Mouse (Mus musculus): ENCODE measurements around the gene Unc45b. TPM values are rescaled to one million over a fixed set of nuclear protein-coding genes. Genes with fewer than 3 reads are reported as not detected.

Gene Unc45b
- polyA plus RNA-seq, 1 experiment from 2014 or later: 2.5 TPM

- Histone ChIP-seq H3K27ac (ENCODE audit: low read depth, low read length) (no peak overlapping the region), H3K9me3 (ENCODE audit: control insufficient read depth, low read length) (no peaks in the 10 kb centered on the region)
These were observed 38.7 kb downstream of the Unc45b start for GRCm38 (mm10) chr11:82949036-82949435.

GRCm38 (mm10) chr11:82950736-82951481 is 40.6 kb downstream of the Unc45b start, which contains the start of gene Slfn5:
Gene Slfn5 (plus strand): TSS chr11:82951349.
- peak within 1 kb of the TSS; percentile 31 for H3K4me2 ChIP-seq (replicated peaks; ENCODE audit: low read depth, low read length)
- H3K9me3 ChIP-seq (ENCODE audit: control insufficient read depth, low read length): no peaks in the 10 kb centered on the region
- WGBS: 7% methylated on average over 10 of the region's 10 CpGs
- H3K9ac ChIP-seq (ENCODE audit: low read depth, low read length): no peak within 1 kb of the TSS
- no peaks in the 10 kb centered on the region for H3K36me3 ChIP-seq (ENCODE audit: control insufficient read depth, insufficient read depth, low read length)
- peaks cover 21% of the 10 kb centered on the region for H3K27me3 ChIP-seq (ENCODE audit: control insufficient read depth, insufficient read depth, low read length)
- H3K27ac ChIP-seq (ENCODE audit: low read depth, low read length): no peak within 1 kb of the TSS; the same call in 1 of the 2 replicates
- H3K4me3 ChIP-seq (ENCODE audit: low read length): peak within 1 kb of the TSS; percentile 18
- H3K4me1 ChIP-seq (ENCODE audit: control insufficient read depth, insufficient read depth, low read length): no peaks in the 10 kb centered on the region
- ATAC-seq (ENCODE audit: low FRiP score, low TSS enrichment): peak; percentile 66

More at GRCm38 (mm10) chr11:82949036-82949435, 38.7 kb downstream of the Unc45b start:
- WGBS: 73% methylated on average over 9 of the region's 9 CpGs
- Histone ChIP-seq H3K9ac (ENCODE audit: low read depth, low read length) (no peak overlapping the region), H3K27me3 (ENCODE audit: control insufficient read depth, insufficient read depth, low read length) (peaks cover 21% of the 10 kb centered on the region), H3K4me1 (ENCODE audit: control insufficient read depth, insufficient read depth, low read length) (no peaks in the 10 kb centered on the region), H3K4me2 (replicated peaks; ENCODE audit: low read depth, low read length) (no peak overlapping the region), H3K36me3 (ENCODE audit: control insufficient read depth, insufficient read depth, low read length) (no peaks in the 10 kb centered on the region), H3K4me3 (ENCODE audit: low read length) (no peak overlapping the region)
- no peak for ATAC-seq (ENCODE audit: low FRiP score, low TSS enrichment)

DNA sequence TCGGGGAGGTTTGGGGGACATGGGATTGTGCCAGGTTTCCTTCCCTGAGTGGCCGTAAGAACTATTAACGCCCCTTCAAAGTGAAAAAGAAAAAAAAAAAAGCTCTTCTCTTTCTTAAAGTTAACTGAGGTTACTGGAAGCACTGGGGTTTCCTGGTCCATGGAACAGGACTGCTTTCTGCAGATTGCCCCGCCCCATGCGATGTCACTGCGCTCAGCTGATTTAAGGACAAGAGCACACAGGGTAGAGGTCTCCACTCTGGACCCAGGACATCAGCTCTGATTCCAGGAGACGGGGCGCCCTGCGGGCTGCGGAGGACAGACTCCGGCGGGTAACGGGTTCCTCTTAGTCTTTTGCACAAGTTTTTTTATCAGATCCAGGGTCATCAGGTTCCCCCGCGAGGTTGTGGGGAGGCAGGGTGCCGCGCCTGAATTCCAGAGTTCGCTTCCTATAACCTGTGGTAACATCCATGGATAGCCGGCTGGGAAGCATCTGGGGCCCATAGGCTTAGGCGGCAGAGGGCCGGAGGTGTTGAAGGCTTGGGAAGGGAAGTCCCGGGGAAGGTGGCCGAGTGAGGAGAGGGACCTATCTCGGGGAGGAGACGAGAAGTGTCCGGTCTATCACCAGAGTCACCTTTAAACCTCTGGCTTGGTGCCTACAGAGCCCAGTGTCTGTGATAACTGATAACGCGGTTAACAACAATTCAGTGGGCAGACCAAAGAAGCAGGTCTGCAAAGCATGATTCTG is 41.7 kb downstream of the Unc45b start:
- no peak overlapping the region for H3K9ac ChIP-seq (ENCODE audit: low read depth, low read length)
- H3K4me1 ChIP-seq (ENCODE audit: control insufficient read depth, insufficient read depth, low read length): no peaks in the 10 kb centered on the region
- H3K27ac ChIP-seq (ENCODE audit: low read depth, low read length): no peak overlapping the region
- H3K36me3 ChIP-seq (ENCODE audit: control insufficient read depth, insufficient read depth, low read length): no peaks in the 10 kb centered on the region
- H3K27me3 ChIP-seq (ENCODE audit: control insufficient read depth, insufficient read depth, low read length): peaks cover 21% of the 10 kb centered on the region
- WGBS: 5% methylated on average over 28 of the region's 28 CpGs
- no peaks in the 10 kb centered on the region for H3K9me3 ChIP-seq (ENCODE audit: control insufficient read depth, low read length)
- peak overlapping the region; percentile 31 for H3K4me2 ChIP-seq (replicated peaks; ENCODE audit: low read depth, low read length)
- ATAC-seq (ENCODE audit: low FRiP score, low TSS enrichment): peak; percentile 79; the same call in 1 of the 2 replicates
- H3K4me3 ChIP-seq (ENCODE audit: low read length): peak overlapping the region; percentile 18

DNA sequence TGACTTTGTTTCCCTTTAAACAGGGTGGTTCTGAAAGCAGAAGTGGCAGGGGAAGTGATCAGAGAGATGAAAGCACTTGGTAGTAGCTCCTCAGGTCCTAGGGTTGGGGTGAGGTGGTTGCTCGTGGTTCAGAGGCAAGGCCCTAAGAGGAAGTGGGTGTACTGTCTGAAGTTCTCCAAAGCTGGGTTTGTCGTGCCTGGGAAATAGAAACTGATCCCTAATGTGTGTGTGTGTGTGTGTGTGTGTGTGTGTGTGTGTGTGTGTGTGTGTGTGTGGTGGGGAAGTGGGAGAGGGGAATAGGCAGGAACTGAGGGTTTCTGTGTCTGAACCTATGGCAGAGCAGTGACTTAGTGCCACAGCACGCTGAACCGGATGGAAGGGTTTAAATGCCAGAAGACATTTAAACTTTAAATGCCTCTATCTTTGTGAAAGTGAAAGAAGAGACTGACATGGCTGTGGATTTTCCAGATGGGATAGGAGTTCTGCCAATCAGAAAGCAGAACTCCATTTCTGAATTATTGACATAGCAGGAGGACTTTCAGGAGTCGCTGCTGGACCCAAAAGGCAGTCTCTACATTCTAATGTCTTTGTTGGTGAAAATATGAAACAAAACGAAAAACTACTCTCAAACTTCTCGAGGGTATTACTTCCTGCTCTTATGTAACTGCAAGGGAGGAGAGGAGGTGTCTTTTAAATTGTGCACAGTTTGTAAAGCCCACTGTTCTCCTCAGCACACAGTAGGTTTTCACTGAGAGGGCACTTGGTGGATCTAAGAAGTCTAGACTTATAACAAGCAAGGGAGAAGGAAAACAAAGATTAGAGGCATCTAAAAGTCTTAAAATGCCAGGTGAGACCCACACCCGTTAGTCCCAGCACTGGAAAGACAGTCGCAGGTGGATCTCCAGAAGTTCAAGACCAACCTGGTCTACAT is 42.5 kb downstream of the Unc45b start:
- H3K4me2 ChIP-seq (replicated peaks; ENCODE audit: low read depth, low read length): peak overlapping the region; percentile 31; the same call in 1 of the 2 replicates
- no peaks in the 10 kb centered on the region for H3K9me3 ChIP-seq (ENCODE audit: control insufficient read depth, low read length)
- H3K36me3 ChIP-seq (ENCODE audit: control insufficient read depth, insufficient read depth, low read length): no peaks in the 10 kb centered on the region
- no peak overlapping the region for H3K27ac ChIP-seq (ENCODE audit: low read depth, low read length)
- no peak overlapping the region for H3K9ac ChIP-seq (ENCODE audit: low read depth, low read length)
- peaks cover 21% of the 10 kb centered on the region for H3K27me3 ChIP-seq (ENCODE audit: control insufficient read depth, insufficient read depth, low read length)
- peak overlapping the region; percentile 18; the same call in 1 of the 2 replicates for H3K4me3 ChIP-seq (ENCODE audit: low read length)
- no peaks in the 10 kb centered on the region for H3K4me1 ChIP-seq (ENCODE audit: control insufficient read depth, insufficient read depth, low read length)
- no peak for ATAC-seq (ENCODE audit: low FRiP score, low TSS enrichment)
- WGBS: 62% methylated on average over 9 of the region's 9 CpGs

DNA sequence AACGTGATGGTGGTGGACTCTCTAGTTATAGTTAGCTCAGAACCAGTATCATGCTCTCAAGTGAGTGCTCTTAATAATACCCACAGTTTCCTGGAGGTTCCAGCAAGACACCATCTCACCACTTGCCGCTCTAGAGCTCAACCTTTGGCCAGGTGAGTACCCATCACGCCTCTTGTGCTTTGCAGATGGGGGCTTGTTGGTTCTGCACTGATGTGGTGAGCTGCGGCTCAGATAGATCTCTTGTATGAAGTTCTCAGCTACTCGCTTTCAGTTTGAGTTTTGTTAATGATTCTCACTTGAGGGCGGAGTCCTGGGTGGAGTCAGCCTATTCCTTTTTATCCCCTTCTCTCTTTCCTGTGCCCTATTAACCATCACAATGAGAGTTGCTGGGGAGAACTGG is 44.3 kb downstream of the Unc45b start:
- Histone ChIP-seq H3K27me3 (ENCODE audit: control insufficient read depth, insufficient read depth, low read length) (peaks cover 21% of the 10 kb centered on the region), H3K4me1 (ENCODE audit: control insufficient read depth, insufficient read depth, low read length) (no peaks in the 10 kb centered on the region), H3K27ac (ENCODE audit: low read depth, low read length) (no peak overlapping the region), H3K4me2 (replicated peaks; ENCODE audit: low read depth, low read length) (no peak overlapping the region), H3K36me3 (ENCODE audit: control insufficient read depth, insufficient read depth, low read length) (no peaks in the 10 kb centered on the region), H3K4me3 (ENCODE audit: low read length) (no peak overlapping the region), H3K9ac (ENCODE audit: low read depth, low read length) (no peak overlapping the region), H3K9me3 (ENCODE audit: control insufficient read depth, low read length) (no peaks in the 10 kb centered on the region)
- 68% methylated on average over 6 of the region's 6 CpGs for WGBS
- ATAC-seq (ENCODE audit: low FRiP score, low TSS enrichment): no peak

DNA sequence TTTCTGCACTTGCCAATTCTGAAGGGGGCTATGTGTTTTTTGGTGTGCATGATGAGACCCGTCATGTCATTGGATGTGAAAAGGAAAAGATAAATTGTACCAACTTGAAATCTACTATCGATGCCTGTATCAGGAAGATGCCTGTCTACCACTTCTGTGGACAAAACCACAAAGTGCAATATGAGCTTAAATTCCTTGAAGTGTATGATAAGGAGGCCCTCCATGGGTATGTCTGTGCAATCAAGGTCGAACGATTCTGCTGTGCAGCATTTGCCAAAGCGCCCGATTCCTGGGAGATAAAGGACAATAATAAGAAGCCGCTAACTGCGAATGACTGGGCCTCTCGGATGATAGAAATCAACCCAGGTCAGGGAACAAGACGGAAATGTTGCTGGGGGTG is 46.6 kb downstream of the Unc45b start:
- no peak overlapping the region for H3K27ac ChIP-seq (ENCODE audit: low read depth, low read length)
- H3K4me3 ChIP-seq (ENCODE audit: low read length): no peak overlapping the region
- ATAC-seq (ENCODE audit: low FRiP score, low TSS enrichment): no peak
- H3K9me3 ChIP-seq (ENCODE audit: control insufficient read depth, low read length): no peaks in the 10 kb centered on the region
- H3K4me2 ChIP-seq (replicated peaks; ENCODE audit: low read depth, low read length): no peak overlapping the region
- peaks cover 17% of the 10 kb centered on the region; the same call in 1 of the 2 replicates for H3K27me3 ChIP-seq (ENCODE audit: control insufficient read depth, insufficient read depth, low read length)
- no peak overlapping the region for H3K9ac ChIP-seq (ENCODE audit: low read depth, low read length)
- H3K36me3 ChIP-seq (ENCODE audit: control insufficient read depth, insufficient read depth, low read length): no peaks in the 10 kb centered on the region
- no peaks in the 10 kb centered on the region for H3K4me1 ChIP-seq (ENCODE audit: control insufficient read depth, insufficient read depth, low read length)
- WGBS: 74% methylated on average over 10 of the region's 10 CpGs

- H3K9ac ChIP-seq (ENCODE audit: low read depth, low read length): no peak overlapping the region
- no peaks in the 10 kb centered on the region for H3K9me3 ChIP-seq (ENCODE audit: control insufficient read depth, low read length)
- H3K4me2 ChIP-seq (replicated peaks; ENCODE audit: low read depth, low read length): no peak overlapping the region
- ATAC-seq (ENCODE audit: low FRiP score, low TSS enrichment): no peak
- H3K4me1 ChIP-seq (ENCODE audit: control insufficient read depth, insufficient read depth, low read length): no peaks in the 10 kb centered on the region
- H3K27ac ChIP-seq (ENCODE audit: low read depth, low read length): no peak overlapping the region
- peaks cover 6% of the 10 kb centered on the region; the same call in 1 of the 2 replicates for H3K27me3 ChIP-seq (ENCODE audit: control insufficient read depth, insufficient read depth, low read length)
- H3K4me3 ChIP-seq (ENCODE audit: low read length): no peak overlapping the region
- 25% methylated on average over 4 of the region's 4 CpGs for WGBS
- H3K36me3 ChIP-seq (ENCODE audit: control insufficient read depth, insufficient read depth, low read length): no peaks in the 10 kb centered on the region
These were observed 49.3 kb downstream of the Unc45b start for GRCm38 (mm10) chr11:82959613-82960012.

GRCm38 (mm10) chr11:82961743-82962142 is 51.4 kb downstream of the Unc45b start:
- H3K9ac ChIP-seq (ENCODE audit: low read depth, low read length): no peak overlapping the region
- no peaks in the 10 kb centered on the region for H3K4me1 ChIP-seq (ENCODE audit: control insufficient read depth, insufficient read depth, low read length)
- no peaks in the 10 kb centered on the region for H3K36me3 ChIP-seq (ENCODE audit: control insufficient read depth, insufficient read depth, low read length)
- H3K9me3 ChIP-seq (ENCODE audit: control insufficient read depth, low read length): no peaks in the 10 kb centered on the region
- no peak overlapping the region for H3K4me3 ChIP-seq (ENCODE audit: low read length)
- 70% methylated on average over 2 of the region's 2 CpGs for WGBS
- H3K27ac ChIP-seq (ENCODE audit: low read depth, low read length): no peak overlapping the region
- ATAC-seq (ENCODE audit: low FRiP score, low TSS enrichment): no peak
- H3K27me3 ChIP-seq (ENCODE audit: control insufficient read depth, insufficient read depth, low read length): peaks cover 6% of the 10 kb centered on the region; the same call in 1 of the 2 replicates
- H3K4me2 ChIP-seq (replicated peaks; ENCODE audit: low read depth, low read length): no peak overlapping the region

All from kidney, embryonic 14.5 days (tissue).